Mouse (Mus musculus): ENCODE measurements around the gene Bcl9l. TPM values are rescaled to one million over a fixed set of nuclear protein-coding genes. Genes with fewer than 3 reads are reported as not detected.

Bcl9l gene
- total RNA-seq, 2 experiments from 2014 or later = 126 to 131 TPM

- DNase-seq (ENCODE audit: low spot score in 2 of 2) = no peak
Observed at GRCm38 (mm10) chr9:44496803-44497461, 14.3 kb downstream of the Bcl9l start.

GRCm38 (mm10) chr9:44497624-44498377 lies 15.2 kb downstream of the Bcl9l start:
- DNase-seq (ENCODE audit: low spot score in 2 of 2) = peak in 1 of 2 experiments; percentile 35

GRCm38 (mm10) chr9:44498421-44499355 lies 16.1 kb downstream of the Bcl9l start:
- peak; percentile 74 to 82 for DNase-seq (ENCODE audit: low spot score in 2 of 2)

DNA sequence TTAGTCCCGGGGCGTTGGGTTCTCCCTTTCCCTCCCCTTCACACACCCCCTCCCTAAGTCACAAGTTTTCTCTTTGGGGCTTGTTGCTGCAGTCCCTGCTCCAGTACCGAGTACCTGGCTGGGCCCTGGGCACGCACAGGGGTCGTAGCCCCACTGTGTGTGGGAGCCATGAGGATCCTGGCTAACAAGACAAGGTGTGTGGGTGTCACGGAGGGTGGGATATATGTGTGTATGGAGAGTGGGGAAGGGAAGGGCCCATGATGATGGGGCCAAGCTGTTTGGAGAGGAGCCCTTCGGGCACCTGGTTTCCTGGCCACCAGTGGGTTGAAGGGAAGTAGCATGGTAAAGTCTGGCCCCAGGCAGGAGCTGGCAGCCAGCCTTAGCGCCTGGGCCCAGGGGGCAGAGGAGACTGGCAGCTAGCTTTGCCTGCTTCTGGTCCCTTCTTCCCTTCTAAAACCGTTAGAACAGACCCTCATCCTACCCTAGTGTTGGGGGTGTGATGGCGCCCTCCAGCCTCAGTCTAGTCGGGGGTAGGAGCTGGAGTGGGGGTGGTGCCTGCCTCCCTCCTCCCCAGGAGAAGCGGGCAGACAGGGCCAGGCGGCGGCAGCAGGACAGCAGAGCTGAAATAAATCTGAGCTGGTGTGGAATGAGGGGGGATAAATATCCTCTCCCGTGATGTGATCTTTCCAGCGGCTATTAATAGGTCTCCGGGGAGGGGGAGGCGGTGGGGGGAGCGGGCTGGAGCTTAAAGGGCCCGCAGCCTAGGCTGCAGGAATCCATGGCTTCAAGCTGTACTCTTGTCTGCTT lies 16.9 kb downstream of the Bcl9l start:
- peak; percentile 56 to 66 for DNase-seq (ENCODE audit: low spot score in 2 of 2)

DNA sequence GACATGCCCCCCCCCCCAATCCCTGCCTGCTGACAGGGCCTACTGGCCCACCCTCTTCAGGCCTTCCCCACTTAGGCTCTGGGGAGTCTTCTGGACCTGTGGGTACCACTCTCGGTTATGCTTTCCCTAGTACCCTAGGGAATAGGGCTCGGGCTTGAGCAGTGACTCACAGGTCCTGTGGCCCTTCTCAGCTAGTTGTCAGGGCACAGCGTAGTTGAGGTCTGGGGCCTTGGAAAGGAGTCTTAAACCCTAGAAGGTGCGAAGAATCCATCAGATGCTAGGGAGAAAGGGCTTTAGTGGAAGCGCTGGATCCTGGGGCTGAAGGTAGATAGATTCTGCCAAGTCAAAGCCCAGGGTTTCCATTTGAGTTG lies 17.5 kb downstream of the Bcl9l start:
- DNase-seq (ENCODE audit: low spot score in 2 of 2) = no peak

DNA sequence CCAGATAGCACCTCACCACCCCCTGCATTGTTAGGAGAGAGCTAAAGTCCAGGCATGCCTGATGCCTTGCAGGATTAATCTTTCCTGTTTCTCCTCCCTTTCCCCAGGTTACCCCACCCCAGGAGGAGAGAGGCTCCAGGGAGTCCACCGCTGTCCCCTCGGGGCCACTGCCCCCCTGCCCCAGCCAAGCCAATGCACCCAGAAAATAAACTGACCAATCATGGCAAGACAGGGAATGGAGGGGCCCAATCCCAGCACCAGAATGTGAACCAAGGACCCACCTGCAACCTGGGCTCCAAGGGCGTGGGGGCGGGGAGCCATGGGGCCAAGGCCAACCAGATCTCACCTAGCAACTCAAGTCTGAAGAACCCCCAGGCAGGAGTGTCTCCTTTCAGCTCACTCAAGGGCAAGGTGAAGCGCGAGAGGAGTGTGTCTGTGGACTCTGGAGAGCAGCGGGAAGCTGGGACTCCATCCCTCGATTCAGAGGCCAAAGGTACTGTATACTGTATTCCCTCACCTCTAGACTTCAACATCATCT lies 18.1 kb downstream of the Bcl9l start:
- no peak for DNase-seq (ENCODE audit: low spot score in 2 of 2)

- DNase-seq (ENCODE audit: low spot score in 2 of 2) = peak in 1 of 2 experiments; percentile 25
Observed at GRCm38 (mm10) chr9:44501206-44501879, 18.7 kb downstream of the Bcl9l start.

DNA sequence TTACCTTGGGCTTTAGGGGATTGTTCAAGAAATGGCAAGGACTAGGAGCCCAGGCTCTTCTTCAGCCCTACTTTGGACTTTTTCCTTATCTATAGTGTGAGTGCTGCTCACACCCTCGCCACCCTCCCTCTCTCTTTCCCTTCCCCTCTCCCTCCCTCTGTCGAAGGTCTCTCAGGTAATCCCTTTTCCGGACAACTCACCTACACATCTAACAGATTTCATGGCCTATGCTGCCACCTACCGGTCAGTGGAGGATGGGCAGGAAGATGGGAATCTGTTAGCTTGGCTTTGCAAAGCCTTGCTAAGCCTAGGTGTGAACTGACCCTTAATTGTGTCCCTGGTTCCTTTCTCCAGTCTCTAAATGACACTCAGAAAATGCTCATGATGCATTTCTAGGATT lies 19.4 kb downstream of the Bcl9l start:
- peak in 1 of 2 experiments; percentile 75 for DNase-seq (ENCODE audit: low spot score in 2 of 2)

DNA sequence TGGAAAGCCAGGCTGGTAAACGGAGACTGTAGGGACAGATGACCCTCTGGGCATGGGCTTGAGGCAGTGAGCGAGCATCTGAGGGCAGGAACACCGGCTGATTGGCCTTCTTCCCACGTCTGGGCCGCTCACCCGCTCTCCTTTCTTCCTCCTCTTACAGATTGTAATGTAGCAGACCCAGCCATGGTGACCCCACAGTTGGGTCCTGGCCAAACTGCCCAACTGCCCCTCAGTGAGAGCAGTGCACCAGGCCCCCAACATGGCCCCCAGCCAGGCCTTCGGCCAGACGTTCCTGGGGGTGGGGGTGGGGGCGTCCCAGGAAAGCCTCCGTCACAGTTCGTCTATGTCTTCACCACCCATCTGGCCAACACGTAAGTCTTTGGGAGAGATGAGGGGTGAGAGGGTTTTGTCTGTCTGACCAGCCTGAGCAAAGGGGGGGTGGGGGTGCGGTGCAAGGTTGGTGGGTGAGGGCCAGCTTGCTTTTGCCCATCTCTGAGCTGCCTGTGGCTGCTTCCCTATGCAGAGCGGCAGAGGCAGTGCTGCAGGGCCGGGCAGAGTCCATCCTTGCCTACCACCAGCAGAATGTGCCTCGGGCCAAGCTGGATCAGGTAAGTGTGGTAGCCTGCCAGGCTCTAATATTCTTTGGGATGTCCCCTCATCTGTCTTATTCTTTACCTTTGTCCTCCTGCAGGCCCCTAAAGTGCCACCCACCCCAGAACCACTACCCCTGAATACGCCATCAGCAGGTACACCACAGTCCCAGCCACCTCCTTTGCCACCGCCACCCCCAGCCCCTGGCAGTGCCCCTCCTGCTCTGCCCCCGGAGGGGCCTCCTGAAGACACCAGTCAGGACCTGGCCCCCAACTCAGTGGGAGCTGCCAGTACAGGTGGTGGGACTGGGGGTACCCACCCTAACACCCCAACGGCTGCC lies 22.5 kb downstream of the Bcl9l start:
- DNase-seq (ENCODE audit: low spot score in 2 of 2) = no peak

- DNase-seq (ENCODE audit: low spot score in 2 of 2) = no peak
Observed at GRCm38 (mm10) chr9:44505824-44506467, 23.3 kb downstream of the Bcl9l start.

GRCm38 (mm10) chr9:44506566-44506965 lies 23.9 kb downstream of the Bcl9l start:
- no peak for DNase-seq (ENCODE audit: low spot score in 2 of 2)

DNA sequence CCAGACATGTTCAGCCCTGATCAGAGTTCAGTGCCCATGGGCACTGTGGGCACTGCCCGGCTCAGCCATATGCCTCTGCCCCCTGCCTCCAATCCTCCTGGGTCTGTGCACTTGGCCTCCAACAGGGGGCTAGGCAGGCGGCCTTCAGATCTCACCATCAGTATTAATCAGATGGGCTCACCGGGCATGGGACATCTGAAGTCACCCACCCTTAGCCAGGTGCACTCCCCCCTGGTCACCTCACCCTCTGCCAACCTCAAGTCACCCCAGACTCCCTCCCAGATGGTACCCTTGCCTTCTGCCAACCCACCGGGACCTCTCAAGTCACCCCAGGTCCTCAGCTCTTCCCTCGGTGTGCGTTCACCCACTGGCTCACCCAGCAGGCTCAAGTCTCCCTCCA lies 24.7 kb downstream of the Bcl9l start:
- DNase-seq (ENCODE audit: low spot score in 2 of 2) = no peak

DNA sequence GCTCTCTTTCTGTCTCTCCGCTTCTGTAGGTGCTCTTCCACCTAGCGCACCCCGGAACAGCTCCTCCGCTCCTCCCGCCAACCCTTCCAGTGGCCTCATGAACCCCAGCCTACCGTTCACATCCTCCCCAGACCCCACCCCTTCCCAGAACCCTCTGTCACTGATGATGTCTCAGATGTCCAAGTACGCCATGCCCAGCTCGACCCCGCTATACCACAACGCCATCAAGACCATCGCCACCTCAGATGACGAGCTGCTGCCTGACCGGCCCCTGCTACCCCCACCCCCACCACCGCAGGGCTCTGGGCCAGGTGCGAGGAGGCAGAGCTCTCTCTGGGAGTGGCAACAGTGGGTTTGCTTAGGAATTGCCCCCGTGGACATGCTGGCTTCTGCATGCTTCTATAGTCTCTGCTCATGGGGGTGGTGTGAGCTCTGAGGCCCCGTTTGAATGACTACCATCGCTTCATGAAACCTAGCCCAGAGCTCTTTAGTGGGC lies 25.5 kb downstream of the Bcl9l start:
- DNase-seq (ENCODE audit: low spot score in 2 of 2) = no peak

GRCm38 (mm10) chr9:44508721-44509486 lies 26.3 kb downstream of the Bcl9l start:
- no peak for DNase-seq (ENCODE audit: low spot score in 2 of 2)

GRCm38 (mm10) chr9:44509487-44510354 lies 27.1 kb downstream of the Bcl9l start:
- DNase-seq (ENCODE audit: low spot score in 2 of 2) = peak; percentile 87 to 88

GRCm38 (mm10) chr9:44510355-44510871 lies 27.8 kb downstream of the Bcl9l start:
- no peak for DNase-seq (ENCODE audit: low spot score in 2 of 2)
